Mouse (Mus musculus): ENCODE data around the gene Kcng3. TPM values are rescaled to one million over a fixed set of nuclear protein-coding genes. Genes with fewer than 3 reads are reported as not detected.

Gene Kcng3
- polyA plus RNA-seq, 1 experiment from 2014 or later, result not detected

GRCm38 (mm10) chr17:83547145-83547544 is 84.5 kb downstream of the Kcng3 start:
- no peak overlapping the region for H3K4me3 ChIP-seq (ENCODE audit: low read depth, low read length)
- H3K27ac ChIP-seq (ENCODE audit: low read depth, low read length), result no peak overlapping the region
- H3K4me2 ChIP-seq, result no peak overlapping the region
- no peaks in the 10 kb centered on the region for H3K9me3 ChIP-seq (ENCODE audit: control insufficient read depth, low read length)
- WGBS, result 34% methylated on average over 10 of the region's 10 CpGs
- ATAC-seq (ENCODE audit: low FRiP score) (no peak), DNase-seq (ENCODE audit: low spot score, missing footprints) (peak; percentile 91)
- peaks cover 10% of the 10 kb centered on the region for H3K4me1 ChIP-seq (ENCODE audit: control insufficient read depth, insufficient read depth, low read length)
- H3K27me3 ChIP-seq (ENCODE audit: control insufficient read depth, insufficient read depth, low read length), result peaks cover 21% of the 10 kb centered on the region
- H3K36me3 ChIP-seq (ENCODE audit: control insufficient read depth, insufficient read depth, low read length), result no peaks in the 10 kb centered on the region
- H3K9ac ChIP-seq (ENCODE audit: low read length), result no peak overlapping the region

GRCm38 (mm10) chr17:83545756-83546742 is 85.6 kb downstream of the Kcng3 start:
- Histone ChIP-seq H3K9ac (ENCODE audit: low read length) (peak overlapping the region; percentile 49; the same call in 1 of the 2 replicates), H3K4me1 (ENCODE audit: control insufficient read depth, insufficient read depth, low read length) (peaks cover 10% of the 10 kb centered on the region), H3K9me3 (ENCODE audit: control insufficient read depth, low read length) (no peaks in the 10 kb centered on the region), H3K36me3 (ENCODE audit: control insufficient read depth, insufficient read depth, low read length) (no peaks in the 10 kb centered on the region), H3K27ac (ENCODE audit: low read depth, low read length) (no peak overlapping the region; the same call in 1 of the 2 replicates), H3K27me3 (ENCODE audit: control insufficient read depth, insufficient read depth, low read length) (peaks cover 21% of the 10 kb centered on the region), H3K4me2 (peak overlapping the region; percentile 43), H3K4me3 (ENCODE audit: low read depth, low read length) (peak overlapping the region; percentile 23)
- DNase-seq (ENCODE audit: low spot score, missing footprints) (peak; percentile 93), ATAC-seq (ENCODE audit: low FRiP score) (peak; percentile 66)
- 5% methylated on average over 35 of the region's 35 CpGs for WGBS

GRCm38 (mm10) chr17:83545259-83545658 is 86.4 kb downstream of the Kcng3 start:
- H3K9ac ChIP-seq (ENCODE audit: low read length), result no peak overlapping the region
- ATAC-seq (ENCODE audit: low FRiP score) (no peak), DNase-seq (ENCODE audit: low spot score, missing footprints) (no peak)
- 77% methylated on average over 6 of the region's 6 CpGs for WGBS
- peaks cover 10% of the 10 kb centered on the region for H3K4me1 ChIP-seq (ENCODE audit: control insufficient read depth, insufficient read depth, low read length)
- H3K9me3 ChIP-seq (ENCODE audit: control insufficient read depth, low read length), result no peaks in the 10 kb centered on the region
- peaks cover 21% of the 10 kb centered on the region for H3K27me3 ChIP-seq (ENCODE audit: control insufficient read depth, insufficient read depth, low read length)
- H3K27ac ChIP-seq (ENCODE audit: low read depth, low read length), result no peak overlapping the region
- no peak overlapping the region for H3K4me3 ChIP-seq (ENCODE audit: low read depth, low read length)
- H3K36me3 ChIP-seq (ENCODE audit: control insufficient read depth, insufficient read depth, low read length), result no peaks in the 10 kb centered on the region
- peak overlapping the region; percentile 43 for H3K4me2 ChIP-seq

GRCm38 (mm10) chr17:83542424-83542823 is 89.3 kb downstream of the Kcng3 start:
- no peak overlapping the region for H3K4me2 ChIP-seq
- no peak for DNase-seq (ENCODE audit: low spot score, missing footprints)
- H3K4me1 ChIP-seq (ENCODE audit: control insufficient read depth, insufficient read depth, low read length), result peaks cover 7% of the 10 kb centered on the region
- H3K27me3 ChIP-seq (ENCODE audit: control insufficient read depth, insufficient read depth, low read length), result peaks cover 15% of the 10 kb centered on the region
- H3K36me3 ChIP-seq (ENCODE audit: control insufficient read depth, insufficient read depth, low read length), result no peaks in the 10 kb centered on the region
- no peak overlapping the region for H3K9ac ChIP-seq (ENCODE audit: low read length)
- H3K4me3 ChIP-seq (ENCODE audit: low read depth, low read length), result no peak overlapping the region
- H3K27ac ChIP-seq (ENCODE audit: low read depth, low read length), result no peak overlapping the region
- no peak for ATAC-seq (ENCODE audit: low FRiP score)
- WGBS, result 85% methylated on average over 2 of the region's 2 CpGs
- no peaks in the 10 kb centered on the region for H3K9me3 ChIP-seq (ENCODE audit: control insufficient read depth, low read length)

GRCm38 (mm10) chr17:83539262-83540037 is 92.2 kb downstream of the Kcng3 start:
- no peaks in the 10 kb centered on the region for H3K9me3 ChIP-seq (ENCODE audit: control insufficient read depth, low read length)
- no peak overlapping the region for H3K9ac ChIP-seq (ENCODE audit: low read length)
- ATAC-seq (ENCODE audit: low FRiP score) (no peak), DNase-seq (ENCODE audit: low spot score, missing footprints) (no peak)
- WGBS, result 78% methylated on average over 12 of the region's 12 CpGs
- no peaks in the 10 kb centered on the region for H3K4me1 ChIP-seq (ENCODE audit: control insufficient read depth, insufficient read depth, low read length)
- H3K4me2 ChIP-seq, result no peak overlapping the region
- no peaks in the 10 kb centered on the region for H3K36me3 ChIP-seq (ENCODE audit: control insufficient read depth, insufficient read depth, low read length)
- H3K27ac ChIP-seq (ENCODE audit: low read depth, low read length), result no peak overlapping the region
- peaks cover under 1% of the 10 kb centered on the region; the same call in 1 of the 2 replicates for H3K27me3 ChIP-seq (ENCODE audit: control insufficient read depth, insufficient read depth, low read length)
- H3K4me3 ChIP-seq (ENCODE audit: low read depth, low read length), result no peak overlapping the region

GRCm38 (mm10) chr17:83538694-83539093 is 93.0 kb downstream of the Kcng3 start:
- Histone ChIP-seq H3K27ac (ENCODE audit: low read depth, low read length) (no peak overlapping the region), H3K4me1 (ENCODE audit: control insufficient read depth, insufficient read depth, low read length) (no peaks in the 10 kb centered on the region), H3K4me3 (ENCODE audit: low read depth, low read length) (no peak overlapping the region), H3K27me3 (ENCODE audit: control insufficient read depth, insufficient read depth, low read length) (no peaks in the 10 kb centered on the region), H3K36me3 (ENCODE audit: control insufficient read depth, insufficient read depth, low read length) (no peaks in the 10 kb centered on the region), H3K4me2 (no peak overlapping the region), H3K9ac (ENCODE audit: low read length) (no peak overlapping the region), H3K9me3 (ENCODE audit: control insufficient read depth, low read length) (no peaks in the 10 kb centered on the region)
- whole genome bisulfite sequencing, result 91% methylated on average over 1 of the region's 1 CpGs
- DNase-seq (ENCODE audit: low spot score, missing footprints) (no peak), ATAC-seq (ENCODE audit: low FRiP score) (no peak)

GRCm38 (mm10) chr17:83538141-83538540 is 93.6 kb downstream of the Kcng3 start:
- H3K27me3 ChIP-seq (ENCODE audit: control insufficient read depth, insufficient read depth, low read length), result no peaks in the 10 kb centered on the region
- 81% methylated on average over 9 of the region's 9 CpGs for WGBS
- H3K9me3 ChIP-seq (ENCODE audit: control insufficient read depth, low read length), result no peaks in the 10 kb centered on the region
- H3K4me3 ChIP-seq (ENCODE audit: low read depth, low read length), result no peak overlapping the region
- no peak overlapping the region for H3K4me2 ChIP-seq
- DNase-seq (ENCODE audit: low spot score, missing footprints) (no peak), ATAC-seq (ENCODE audit: low FRiP score) (no peak)
- H3K36me3 ChIP-seq (ENCODE audit: control insufficient read depth, insufficient read depth, low read length), result no peaks in the 10 kb centered on the region
- H3K27ac ChIP-seq (ENCODE audit: low read depth, low read length), result no peak overlapping the region
- H3K4me1 ChIP-seq (ENCODE audit: control insufficient read depth, insufficient read depth, low read length), result no peaks in the 10 kb centered on the region
- H3K9ac ChIP-seq (ENCODE audit: low read length), result no peak overlapping the region
